Mouse (Mus musculus) left cerebral cortex, adult 11 months (tissue): ENCODE results near the gene Tmem245.

ENCODE experiments used
- DNase-seq: peaks from one replicate; pipeline ENCODE4 v3.0.0; 2022; ENCODE audit warnings: low spot score

Tmem245 gene

GRCm38 (mm10) chr4:56865003-56865511 lies 82.2 kb downstream of the Tmem245 start, which contains the start of gene Ctnnal1:
TSS of gene Ctnnal1 (minus strand) at chr4:56865188.
- peak; percentile 83 for DNase-seq

- DNase-seq, result peak; percentile 27
Measured at GRCm38 (mm10) chr4:56864417-56865001, 82.7 kb downstream of the Tmem245 start.

- DNase-seq, result peak; percentile 54
Measured at GRCm38 (mm10) chr4:56864016-56864415, 83.2 kb downstream of the Tmem245 start.

GRCm38 (mm10) chr4:56861551-56861950 lies 85.7 kb downstream of the Tmem245 start:
- DNase-seq, result no peak

GRCm38 (mm10) chr4:56858733-56859132 lies 88.5 kb downstream of the Tmem245 start:
- no peak for DNase-seq

GRCm38 (mm10) chr4:56856371-56856949 lies 90.8 kb downstream of the Tmem245 start:
- no peak for DNase-seq

GRCm38 (mm10) chr4:56855935-56856334 lies 91.3 kb downstream of the Tmem245 start:
- no peak for DNase-seq

- DNase-seq, result no peak
Measured at GRCm38 (mm10) chr4:56850724-56851123, 96.5 kb downstream of the Tmem245 start.

GRCm38 (mm10) chr4:56848044-56848443 lies 99.2 kb downstream of the Tmem245 start:
- DNase-seq, result no peak

- DNase-seq, result no peak
Measured at GRCm38 (mm10) chr4:56847400-56847799, 99.8 kb downstream of the Tmem245 start.

GRCm38 (mm10) chr4:56845896-56846533 lies 101.2 kb downstream of the Tmem245 start:
- no peak for DNase-seq

GRCm38 (mm10) chr4:56844911-56845310 lies 102.3 kb downstream of the Tmem245 start:
- no peak for DNase-seq

GRCm38 (mm10) chr4:56843963-56844362 lies 103.3 kb downstream of the Tmem245 start:
- DNase-seq, result no peak

GRCm38 (mm10) chr4:56842501-56842900 lies 104.7 kb downstream of the Tmem245 start:
- no peak for DNase-seq

GRCm38 (mm10) chr4:56840297-56840696 lies 106.9 kb downstream of the Tmem245 start:
- DNase-seq, result no peak

- no peak for DNase-seq
Measured at GRCm38 (mm10) chr4:56837661-56838060, 109.6 kb downstream of the Tmem245 start.

GRCm38 (mm10) chr4:56831998-56832397 lies 115.2 kb downstream of the Tmem245 start:
- no peak for DNase-seq

GRCm38 (mm10) chr4:56831013-56831609 lies 116.1 kb downstream of the Tmem245 start:
- DNase-seq, result no peak

GRCm38 (mm10) chr4:56829511-56829921 lies 117.7 kb downstream of the Tmem245 start:
- DNase-seq, result no peak

GRCm38 (mm10) chr4:56828932-56829331 lies 118.3 kb downstream of the Tmem245 start:
- no peak for DNase-seq

GRCm38 (mm10) chr4:56824231-56824630 lies 123.0 kb downstream of the Tmem245 start:
- DNase-seq, result no peak

- DNase-seq, result no peak
Measured at GRCm38 (mm10) chr4:56820017-56820550, 127.2 kb downstream of the Tmem245 start.
